Mouse (Mus musculus): Measurements from ENCODE around the gene Wnt11.

Gene Wnt11

GRCm38 (mm10) chr7:98863969-98864718, 29.2 kb downstream of the Wnt11 start:
- DNase-seq (ENCODE audit: low read depth, low spot score): no peak

- DNase-seq (ENCODE audit: low read depth, low spot score): no peak
Measured at GRCm38 (mm10) chr7:98867053-98867793, 32.3 kb downstream of the Wnt11 start.

- DNase-seq (ENCODE audit: low read depth, low spot score): no peak
Measured at GRCm38 (mm10) chr7:98867794-98868150, 32.9 kb downstream of the Wnt11 start.

GRCm38 (mm10) chr7:98869070-98869469, 34.2 kb downstream of the Wnt11 start:
- no peak for DNase-seq (ENCODE audit: low read depth, low spot score)

GRCm38 (mm10) chr7:98870791-98871190, 35.9 kb downstream of the Wnt11 start:
- no peak for DNase-seq (ENCODE audit: low read depth, low spot score)

GRCm38 (mm10) chr7:98871882-98872281, 37.0 kb downstream of the Wnt11 start:
- no peak for DNase-seq (ENCODE audit: low read depth, low spot score)

- no peak for DNase-seq (ENCODE audit: low read depth, low spot score)
Measured at GRCm38 (mm10) chr7:98873316-98873715, 38.4 kb downstream of the Wnt11 start.

- DNase-seq (ENCODE audit: low read depth, low spot score): no peak
Measured at GRCm38 (mm10) chr7:98874411-98874951, 39.6 kb downstream of the Wnt11 start.

- DNase-seq (ENCODE audit: low read depth, low spot score): no peak
Measured at GRCm38 (mm10) chr7:98875390-98875990, 40.6 kb downstream of the Wnt11 start.

GRCm38 (mm10) chr7:98876119-98876518, 41.2 kb downstream of the Wnt11 start:
- DNase-seq (ENCODE audit: low read depth, low spot score): peak; percentile 22

GRCm38 (mm10) chr7:98879176-98879575, 44.3 kb downstream of the Wnt11 start:
- peak; percentile 72 for DNase-seq (ENCODE audit: low read depth, low spot score)

GRCm38 (mm10) chr7:98881887-98882286, 47.0 kb downstream of the Wnt11 start:
- DNase-seq (ENCODE audit: low read depth, low spot score): peak; percentile 13

- no peak for DNase-seq (ENCODE audit: low read depth, low spot score)
Measured at GRCm38 (mm10) chr7:98887811-98888261, 52.9 kb downstream of the Wnt11 start.

- no peak for DNase-seq (ENCODE audit: low read depth, low spot score)
Measured at GRCm38 (mm10) chr7:98888810-98889209, 53.9 kb downstream of the Wnt11 start.

GRCm38 (mm10) chr7:98889211-98889610, 54.3 kb downstream of the Wnt11 start:
- no peak for DNase-seq (ENCODE audit: low read depth, low spot score)

- no peak for DNase-seq (ENCODE audit: low read depth, low spot score)
Measured at GRCm38 (mm10) chr7:98893144-98893543, 58.2 kb downstream of the Wnt11 start.

- DNase-seq (ENCODE audit: low read depth, low spot score): no peak
Measured at GRCm38 (mm10) chr7:98894305-98894704, 59.4 kb downstream of the Wnt11 start.

- no peak for DNase-seq (ENCODE audit: low read depth, low spot score)
Measured at GRCm38 (mm10) chr7:98894768-98895167, 59.9 kb downstream of the Wnt11 start.

- DNase-seq (ENCODE audit: low read depth, low spot score): no peak
Measured at GRCm38 (mm10) chr7:98895501-98896095, 60.7 kb downstream of the Wnt11 start.

- no peak for DNase-seq (ENCODE audit: low read depth, low spot score)
Measured at GRCm38 (mm10) chr7:98897323-98897722, 62.4 kb downstream of the Wnt11 start.

GRCm38 (mm10) chr7:98899815-98900214, 64.9 kb downstream of the Wnt11 start:
- no peak for DNase-seq (ENCODE audit: low read depth, low spot score)

- DNase-seq (ENCODE audit: low read depth, low spot score): no peak
Measured at GRCm38 (mm10) chr7:98901120-98901519, 66.2 kb downstream of the Wnt11 start.

Data from 3T3-L1 (cell line).